Mouse (Mus musculus) ES-E14 (cell line): ENCODE data around the gene Ccdc96. TPM values are rescaled to one million over a fixed set of nuclear protein-coding genes. Genes with fewer than 3 reads are reported as not detected.
A peak's percentile ranks its signal among the peaks of the same experiment; 100 is the strongest.

Experiments used
- DNase-seq: peaks from one replicate; pipeline ENCODE4 v3.0.0-alpha.2; 2013; ENCODE audit warnings: low read depth, low spot score
- H3K27ac ChIP-seq: 2 replicates; pipeline ENCODE4 v1.5.1; 2012; ENCODE audit warnings: low read depth, mild to moderate bottlenecking, low read length, moderate library complexity, mixed read lengths; ENCODE audit not compliant: poor library complexity, insufficient read depth, severe bottlenecking
- H3K36me3 ChIP-seq: 2 replicates; pipeline ENCODE4 v1.6.1; 2012; ENCODE audit warnings: mild to moderate bottlenecking, low read length, moderate library complexity, mixed read lengths; ENCODE audit not compliant: control insufficient read depth, poor library complexity, insufficient read depth, severe bottlenecking
- H3K4me1 ChIP-seq, 2 experiments: fragments of 150-350 bp in 1 of 2; sonication (generic) in 1 of 2; 2 replicates each; pipeline ENCODE4 v1.6.1; 2012; ENCODE audit warnings: low read length in 2 of 2, mild to moderate bottlenecking in 1 of 2, mixed read lengths in 1 of 2; ENCODE audit not compliant: control insufficient read depth in 2 of 2, insufficient read depth in 2 of 2, poor library complexity in 1 of 2
- H3K4me3 ChIP-seq, 2 experiments: fragments of 150-350 bp in 1 of 2; sonication (generic) in 1 of 2; 2 replicates each; pipeline ENCODE4 v1.5.1; 2012; ENCODE audit warnings: low read length in 2 of 2, low read depth in 1 of 2, mild to moderate bottlenecking in 1 of 2, mixed read lengths in 1 of 2; ENCODE audit not compliant: insufficient read depth in 1 of 2, poor library complexity in 1 of 2, severe bottlenecking in 1 of 2
- H3K9ac ChIP-seq: 2 replicates; pipeline ENCODE4 v1.6.1; 2012; ENCODE audit warnings: low read depth, mild to moderate bottlenecking, low read length, mixed read lengths; ENCODE audit not compliant: poor library complexity, insufficient read depth, severe bottlenecking
- H3K9me3 ChIP-seq: fragments of 150-350 bp; sonication (generic); 2 replicates; pipeline ENCODE4 v1.6.1; 2012; ENCODE audit warnings: low read depth, mild to moderate bottlenecking, low read length; ENCODE audit not compliant: control insufficient read depth, insufficient read depth
- CHD2 ChIP-seq: IDR thresholded peaks from 2 replicates; pipeline ENCODE4 v1.6.1; 2014; ENCODE audit warnings: mild to moderate bottlenecking, low read depth, low read length, inconsistent platforms
- HCFC1 ChIP-seq: IDR thresholded peaks from 2 replicates; pipeline ENCODE4 v1.6.1; 2012; ENCODE audit warnings: low read length, inconsistent platforms, borderline replicate concordance; ENCODE audit not compliant: insufficient read depth
- MAFK ChIP-seq: IDR thresholded peaks from 2 replicates; pipeline ENCODE4 v1.6.1; 2014; ENCODE audit warnings: mild to moderate bottlenecking, low read depth, low read length, inconsistent platforms; ENCODE audit not compliant: insufficient read depth
- ZC3H11A ChIP-seq: IDR thresholded peaks from 2 replicates; pipeline ENCODE4 v1.6.1; 2012; ENCODE audit warnings: low read depth, mild to moderate bottlenecking, inconsistent platforms, low read length, borderline replicate concordance
- ZNF384 ChIP-seq: IDR thresholded peaks from 2 replicates; pipeline ENCODE4 v1.6.1; 2012; ENCODE audit warnings: low read depth, low read length, inconsistent platforms
- in situ Hi-C, 2 experiments: fragments of 600-800 bp; cut with MboI; formaldehyde crosslinking; loops; one replicate each; pipeline ENCODE4 v1.15.1; 2025; ENCODE audit warnings: low sequenced_read_pairs in 2 of 2, inconsistent platforms in 1 of 2; ENCODE audit not compliant: unreplicated experiment in 2 of 2
- total RNA-seq: library from RNA; depleted of rRNA; stranded (reverse); fragments of 300-350 nt; gene quantifications from 2 replicates; pipeline ENCODE4 v1.2.3, GENCODE M21; 2012

The Ccdc96 gene
- total RNA-seq, 1 experiment = 1.0 TPM

GRCm38 (mm10) chr5:36474283-36474682 lies 10.1 kb upstream of the Ccdc96 start:
- in situ Hi-C loops = no loop called here

GRCm38 (mm10) chr5:36477486-36477885 lies 6.9 kb upstream of the Ccdc96 start:
- no peak for DNase-seq
- in situ Hi-C loops = no loop called here
- H3K4me1 ChIP-seq = no peaks in the 10 kb centered on the region
- no peaks in the 10 kb centered on the region for H3K9me3 ChIP-seq
- peaks cover 11% of the 10 kb centered on the region for H3K36me3 ChIP-seq
- TF ChIP-seq ZNF384 = no peak
- no peak for TF ChIP-seq ZC3H11A
- no peak for TF ChIP-seq CHD2
- TF ChIP-seq HCFC1 = no peak
- TF ChIP-seq MAFK = no peak
- no peak overlapping the region for H3K4me3 ChIP-seq
- H3K9ac ChIP-seq = no peak overlapping the region
- H3K27ac ChIP-seq = no peak overlapping the region

More at GRCm38 (mm10) chr5:36474283-36474682, 10.1 kb upstream of the Ccdc96 start:
- TF ChIP-seq MAFK (peak; percentile 83), ZC3H11A (no peak), HCFC1 (no peak), CHD2 (no peak), ZNF384 (no peak)
- no peak overlapping the region for H3K9ac ChIP-seq
- no peaks in the 10 kb centered on the region for H3K9me3 ChIP-seq
- DNase-seq = peak; percentile 82
- no peaks in the 10 kb centered on the region for H3K4me1 ChIP-seq
- no peak overlapping the region for H3K27ac ChIP-seq
- peaks cover 38% of the 10 kb centered on the region for H3K36me3 ChIP-seq
- no peak overlapping the region for H3K4me3 ChIP-seq

DNA sequence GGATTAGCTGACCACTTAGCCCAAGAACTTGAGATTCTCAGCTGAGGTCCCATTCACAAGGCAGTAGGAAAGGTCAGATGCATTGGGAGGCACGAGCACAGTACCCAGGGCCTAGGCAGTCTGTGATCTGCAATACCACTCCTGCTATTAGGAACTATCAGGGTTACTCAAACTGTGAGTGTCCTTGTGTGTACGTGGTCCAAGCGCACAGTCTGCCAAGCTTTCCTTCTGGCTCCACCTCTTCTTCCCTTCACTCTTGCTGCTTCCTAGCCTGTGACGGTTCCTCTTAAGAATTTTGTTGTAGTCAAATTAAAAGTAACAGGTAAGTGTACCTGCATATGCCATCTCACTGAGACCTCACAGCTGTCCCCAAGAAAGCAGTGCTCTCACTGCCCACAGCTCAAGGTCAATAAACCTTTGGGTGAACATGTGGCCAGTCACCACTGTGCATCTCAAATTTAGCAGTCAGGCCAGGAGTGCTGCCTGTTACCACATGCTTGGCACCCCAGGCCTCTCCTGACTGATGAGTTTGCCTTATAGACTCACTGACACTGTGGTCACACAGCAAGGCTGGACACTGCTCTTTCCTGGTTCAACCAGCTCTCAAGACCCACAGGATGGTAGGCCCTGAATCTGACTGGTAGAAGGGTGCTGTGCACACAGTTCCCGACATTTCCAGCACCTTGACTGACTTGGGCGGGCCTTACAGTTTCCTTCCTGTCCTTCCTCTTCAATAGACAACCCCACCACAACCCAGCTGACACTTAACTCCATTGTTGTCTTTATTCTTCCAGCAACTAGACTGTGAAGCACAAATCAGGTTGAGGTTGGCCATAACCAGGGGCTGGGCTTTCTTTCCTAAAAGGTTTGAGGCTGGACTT lies 5.6 kb upstream of the Ccdc96 start:
- H3K4me1 ChIP-seq = 0 out of 4 replicates have a peak, but pooled peaks cover 0 to 3% of the 10 kb centered on the region in 2 experiments
- TF ChIP-seq CHD2 (no peak), MAFK (no peak), ZC3H11A (no peak), HCFC1 (no peak), ZNF384 (no peak)
- no peak overlapping the region for H3K4me3 ChIP-seq
- no peak overlapping the region for H3K9ac ChIP-seq
- H3K27ac ChIP-seq = no peak overlapping the region
- peaks cover 3% of the 10 kb centered on the region; the same call in 1 of the 2 replicates for H3K36me3 ChIP-seq
- DNase-seq = no peak
- in situ Hi-C loops = no loop called here
- no peaks in the 10 kb centered on the region for H3K9me3 ChIP-seq

GRCm38 (mm10) chr5:36479735-36480134 lies 4.7 kb upstream of the Ccdc96 start:
- Histone ChIP-seq H3K36me3 (no peaks in the 10 kb centered on the region; the same call in 1 of the 2 replicates), H3K9me3 (no peaks in the 10 kb centered on the region), H3K4me1 (peaks cover 0 to 3% of the 10 kb centered on the region in 2 experiments; a peak in 1 of 4 replicates), H3K9ac (no peak overlapping the region), H3K4me3 (no peak overlapping the region), H3K27ac (no peak overlapping the region)
- no peak for DNase-seq
- no peak for TF ChIP-seq ZC3H11A
- no peak for TF ChIP-seq CHD2
- no peak for TF ChIP-seq MAFK
- TF ChIP-seq HCFC1 = no peak
- TF ChIP-seq ZNF384 = no peak
- in situ Hi-C loops = no loop called here
